Mouse (Mus musculus) kidney, postnatal 4 days (tissue): ENCODE results near the gene Izumo4.

Source experiments
- DNase-seq, 2 experiments: peaks; one replicate each; pipeline ENCODE4 v3.0.0; 2021; ENCODE audit warnings: mixed read lengths in 2 of 2

The Izumo4 gene

GRCm38 (mm10) chr10:80736731-80737130, 34.7 kb downstream of the Izumo4 start:
- DNase-seq = no peak

GRCm38 (mm10) chr10:80738657-80739056, 36.7 kb downstream of the Izumo4 start:
- DNase-seq = no peak

GRCm38 (mm10) chr10:80741146-80741545, 39.2 kb downstream of the Izumo4 start:
- peak in 1 of 2 experiments; percentile 39 for DNase-seq

- DNase-seq = no peak
These were observed 39.7 kb downstream of the Izumo4 start for GRCm38 (mm10) chr10:80741634-80742179.

GRCm38 (mm10) chr10:80742180-80742978, 40.4 kb downstream of the Izumo4 start, which contains the start of gene Ap3d1:
TSS of gene Ap3d1 (minus strand) at chr10:80742264.
- peak; percentile 98 to 99 for DNase-seq

- DNase-seq = peak; percentile 73 to 81
These were observed 42.3 kb downstream of the Izumo4 start for GRCm38 (mm10) chr10:80744262-80744661.

- DNase-seq = peak; percentile 86 to 88
These were observed 45.4 kb downstream of the Izumo4 start for GRCm38 (mm10) chr10:80747410-80747809.

GRCm38 (mm10) chr10:80748609-80749008, 46.6 kb downstream of the Izumo4 start:
- DNase-seq = peak; percentile 84 to 87

GRCm38 (mm10) chr10:80751188-80751832, 49.3 kb downstream of the Izumo4 start:
- DNase-seq = peak; percentile 47 to 66

- DNase-seq = peak; percentile 90 to 92
These were observed 50.2 kb downstream of the Izumo4 start for GRCm38 (mm10) chr10:80752079-80752625.

- peak; percentile 99 to 100 for DNase-seq
These were observed 52.8 kb downstream of the Izumo4 start, which contains the start of gene Dot1l for GRCm38 (mm10) chr10:80754594-80755290. TSS of gene Dot1l (plus strand) at chr10:80755206.
